Mouse (Mus musculus): ENCODE measurements at regions not wholly inside any gene's neighbourhood (a gene's known extent, or its start where the extent isn't known, plus 50 kb on each side); places are given as distances from the start of the nearest gene placed in this dataset.
A peak's percentile ranks its signal among the peaks of the same experiment; 100 is the strongest.

- DNase-seq (ENCODE audit: low spot score), result no peak
- H3K9ac ChIP-seq (ENCODE audit: low read depth, low read length), result no peak overlapping the region
Observed at GRCm38 (mm10) chr13:55948591-55948990, 112.6 kb upstream of the Pitx1 start.

GRCm38 (mm10) chr13:55948144-55948543, 112.2 kb upstream of the Pitx1 start:
- no peaks in the 10 kb centered on the region for H3K4me1 ChIP-seq (replicated peaks; ENCODE audit: control insufficient read depth, insufficient read depth, low read length)
- H3K9me3 ChIP-seq (ENCODE audit: control insufficient read depth, low read length), result no peaks in the 10 kb centered on the region
- WGBS, result 56% methylated on average over 2 of the region's 2 CpGs
- H3K4me3 ChIP-seq (ENCODE audit: low read depth, low read length), result no peak overlapping the region
- H3K27me3 ChIP-seq (ENCODE audit: control insufficient read depth, insufficient read depth, low read length), result no peaks in the 10 kb centered on the region
- H3K36me3 ChIP-seq (ENCODE audit: control insufficient read depth, insufficient read depth, low read length), result no peaks in the 10 kb centered on the region
- H3K9ac ChIP-seq (ENCODE audit: low read depth, low read length), result no peak overlapping the region
- ATAC-seq (ENCODE audit: low FRiP score) (no peak), DNase-seq (ENCODE audit: low spot score) (no peak)
- H3K4me2 ChIP-seq (replicated peaks; ENCODE audit: low read depth, low read length), result no peak overlapping the region
- no peak overlapping the region for H3K27ac ChIP-seq (ENCODE audit: low read depth, low read length)

More at GRCm38 (mm10) chr13:55948591-55948990, 112.6 kb upstream of the Pitx1 start:
- Histone ChIP-seq H3K4me3 (ENCODE audit: low read depth, low read length) (no peak overlapping the region), H3K4me1 (replicated peaks; ENCODE audit: control insufficient read depth, insufficient read depth, low read length) (no peaks in the 10 kb centered on the region), H3K27me3 (ENCODE audit: control insufficient read depth, insufficient read depth, low read length) (no peaks in the 10 kb centered on the region), H3K27ac (ENCODE audit: low read depth, low read length) (no peak overlapping the region), H3K36me3 (ENCODE audit: control insufficient read depth, insufficient read depth, low read length) (no peaks in the 10 kb centered on the region), H3K9me3 (ENCODE audit: control insufficient read depth, low read length) (no peaks in the 10 kb centered on the region), H3K4me2 (replicated peaks; ENCODE audit: low read depth, low read length) (no peak overlapping the region)
- no peak for ATAC-seq (ENCODE audit: low FRiP score)
- WGBS, result 60% methylated on average over 9 of the region's 9 CpGs

GRCm38 (mm10) chr13:55937417-55937816, 101.4 kb upstream of the Pitx1 start:
- Histone ChIP-seq H3K9me3 (ENCODE audit: control insufficient read depth, low read length) (no peaks in the 10 kb centered on the region), H3K36me3 (ENCODE audit: control insufficient read depth, insufficient read depth, low read length) (no peaks in the 10 kb centered on the region), H3K9ac (ENCODE audit: low read depth, low read length) (no peak overlapping the region), H3K4me1 (replicated peaks; ENCODE audit: control insufficient read depth, insufficient read depth, low read length) (no peaks in the 10 kb centered on the region), H3K4me3 (ENCODE audit: low read depth, low read length) (no peak overlapping the region), H3K27ac (ENCODE audit: low read depth, low read length) (no peak overlapping the region), H3K27me3 (ENCODE audit: control insufficient read depth, insufficient read depth, low read length) (no peaks in the 10 kb centered on the region), H3K4me2 (replicated peaks; ENCODE audit: low read depth, low read length) (no peak overlapping the region)
- ATAC-seq (ENCODE audit: low FRiP score) (no peak), DNase-seq (ENCODE audit: low spot score) (no peak)
- 83% methylated on average over 9 of the region's 9 CpGs for WGBS

- H3K9ac ChIP-seq (ENCODE audit: low read depth, low read length), result no peak overlapping the region
- 78% methylated on average over 9 of the region's 9 CpGs for WGBS
- no peaks in the 10 kb centered on the region for H3K27me3 ChIP-seq (ENCODE audit: control insufficient read depth, insufficient read depth, low read length)
- no peaks in the 10 kb centered on the region for H3K36me3 ChIP-seq (ENCODE audit: control insufficient read depth, insufficient read depth, low read length)
- no peak overlapping the region for H3K4me3 ChIP-seq (ENCODE audit: low read depth, low read length)
- no peak overlapping the region for H3K27ac ChIP-seq (ENCODE audit: low read depth, low read length)
- ATAC-seq (ENCODE audit: low FRiP score) (no peak), DNase-seq (ENCODE audit: low spot score) (no peak)
- no peaks in the 10 kb centered on the region for H3K9me3 ChIP-seq (ENCODE audit: control insufficient read depth, low read length)
- H3K4me1 ChIP-seq (replicated peaks; ENCODE audit: control insufficient read depth, insufficient read depth, low read length), result no peaks in the 10 kb centered on the region
- H3K4me2 ChIP-seq (replicated peaks; ENCODE audit: low read depth, low read length), result no peak overlapping the region
Observed at GRCm38 (mm10) chr13:55937000-55937399, 101.0 kb upstream of the Pitx1 start.

GRCm38 (mm10) chr13:55930637-55931036, 94.6 kb upstream of the Pitx1 start:
- Histone ChIP-seq H3K36me3 (ENCODE audit: control insufficient read depth, insufficient read depth, low read length) (no peaks in the 10 kb centered on the region), H3K4me2 (replicated peaks; ENCODE audit: low read depth, low read length) (no peak overlapping the region), H3K4me1 (replicated peaks; ENCODE audit: control insufficient read depth, insufficient read depth, low read length) (no peaks in the 10 kb centered on the region), H3K27ac (ENCODE audit: low read depth, low read length) (no peak overlapping the region), H3K9me3 (ENCODE audit: control insufficient read depth, low read length) (no peaks in the 10 kb centered on the region), H3K9ac (ENCODE audit: low read depth, low read length) (no peak overlapping the region), H3K4me3 (ENCODE audit: low read depth, low read length) (no peak overlapping the region), H3K27me3 (ENCODE audit: control insufficient read depth, insufficient read depth, low read length) (no peaks in the 10 kb centered on the region)
- DNase-seq (ENCODE audit: low spot score) (no peak), ATAC-seq (ENCODE audit: low FRiP score) (no peak)
- WGBS, result 80% methylated on average over 11 of the region's 11 CpGs

- Histone ChIP-seq H3K36me3 (ENCODE audit: control insufficient read depth, insufficient read depth, low read length) (no peaks in the 10 kb centered on the region), H3K9me3 (ENCODE audit: control insufficient read depth, low read length) (no peaks in the 10 kb centered on the region), H3K9ac (ENCODE audit: low read depth, low read length) (no peak overlapping the region), H3K4me2 (replicated peaks; ENCODE audit: low read depth, low read length) (no peak overlapping the region), H3K4me3 (ENCODE audit: low read depth, low read length) (no peak overlapping the region), H3K27me3 (ENCODE audit: control insufficient read depth, insufficient read depth, low read length) (no peaks in the 10 kb centered on the region), H3K27ac (ENCODE audit: low read depth, low read length) (no peak overlapping the region), H3K4me1 (replicated peaks; ENCODE audit: control insufficient read depth, insufficient read depth, low read length) (no peaks in the 10 kb centered on the region)
- DNase-seq (ENCODE audit: low spot score) (no peak), ATAC-seq (ENCODE audit: low FRiP score) (no peak)
- 78% methylated on average over 6 of the region's 6 CpGs for WGBS
Observed at GRCm38 (mm10) chr13:55929814-55930213, 93.8 kb upstream of the Pitx1 start.

- Histone ChIP-seq H3K4me1 (replicated peaks; ENCODE audit: control insufficient read depth, insufficient read depth, low read length) (no peaks in the 10 kb centered on the region), H3K27ac (ENCODE audit: low read depth, low read length) (no peak overlapping the region), H3K36me3 (ENCODE audit: control insufficient read depth, insufficient read depth, low read length) (no peaks in the 10 kb centered on the region), H3K4me2 (replicated peaks; ENCODE audit: low read depth, low read length) (no peak overlapping the region; the same call in 1 of the 2 replicates), H3K4me3 (ENCODE audit: low read depth, low read length) (no peak overlapping the region), H3K9me3 (ENCODE audit: control insufficient read depth, low read length) (no peaks in the 10 kb centered on the region), H3K27me3 (ENCODE audit: control insufficient read depth, insufficient read depth, low read length) (no peaks in the 10 kb centered on the region), H3K9ac (ENCODE audit: low read depth, low read length) (no peak overlapping the region)
- 22% methylated on average over 7 of the region's 7 CpGs for WGBS
- peak; percentile 31 for DNase-seq (ENCODE audit: low spot score)
- ATAC-seq (ENCODE audit: low FRiP score), result no peak
Observed at GRCm38 (mm10) chr13:55923505-55924136, 87.6 kb upstream of the Pitx1 start.

- H3K4me1 ChIP-seq (replicated peaks; ENCODE audit: control insufficient read depth, insufficient read depth, low read length), result no peaks in the 10 kb centered on the region
- H3K4me3 ChIP-seq (ENCODE audit: low read depth, low read length), result no peak overlapping the region
- DNase-seq (ENCODE audit: low spot score) (no peak), ATAC-seq (ENCODE audit: low FRiP score) (no peak)
- no peaks in the 10 kb centered on the region for H3K9me3 ChIP-seq (ENCODE audit: control insufficient read depth, low read length)
- no peaks in the 10 kb centered on the region for H3K27me3 ChIP-seq (ENCODE audit: control insufficient read depth, insufficient read depth, low read length)
- no peaks in the 10 kb centered on the region for H3K36me3 ChIP-seq (ENCODE audit: control insufficient read depth, insufficient read depth, low read length)
- 91% methylated on average over 12 of the region's 12 CpGs for WGBS
- no peak overlapping the region for H3K4me2 ChIP-seq (replicated peaks; ENCODE audit: low read depth, low read length)
- no peak overlapping the region for H3K27ac ChIP-seq (ENCODE audit: low read depth, low read length)
- H3K9ac ChIP-seq (ENCODE audit: low read depth, low read length), result no peak overlapping the region
Observed at GRCm38 (mm10) chr13:55917316-55917715, 81.3 kb upstream of the Pitx1 start.

- WGBS, result 73% methylated on average over 13 of the region's 13 CpGs
- DNase-seq (ENCODE audit: low spot score), result no peak
- no peak for ATAC-seq (ENCODE audit: low FRiP score)
- no peaks in the 10 kb centered on the region for H3K4me1 ChIP-seq (replicated peaks; ENCODE audit: control insufficient read depth, insufficient read depth, low read length)
- no peak overlapping the region for H3K4me3 ChIP-seq (ENCODE audit: low read depth, low read length)
- H3K9ac ChIP-seq (ENCODE audit: low read depth, low read length), result no peak overlapping the region
- H3K4me2 ChIP-seq (replicated peaks; ENCODE audit: low read depth, low read length), result no peak overlapping the region
- no peaks in the 10 kb centered on the region for H3K27me3 ChIP-seq (ENCODE audit: control insufficient read depth, insufficient read depth, low read length)
- H3K9me3 ChIP-seq (ENCODE audit: control insufficient read depth, low read length), result no peaks in the 10 kb centered on the region
- no peak overlapping the region for H3K27ac ChIP-seq (ENCODE audit: low read depth, low read length)
- H3K36me3 ChIP-seq (ENCODE audit: control insufficient read depth, insufficient read depth, low read length), result no peaks in the 10 kb centered on the region
Observed at GRCm38 (mm10) chr13:55912271-55912711, 76.3 kb upstream of the Pitx1 start.
